Mouse (Mus musculus): ENCODE measurements around the gene Sv2b.
"Not testable (repeated sequence)": the region's sequence is repeated elsewhere in the genome, so short reads cannot be mapped to it uniquely, and the experiment has no call there.

Gene Sv2b

GRCm38 (mm10) chr7:75209221-75209641 lies 99.8 kb downstream of the Sv2b start:
- DNase-seq (ENCODE audit: low read depth, low spot score): peak; percentile 89

- DNase-seq (ENCODE audit: low read depth, low spot score): peak; percentile 58
Observed at GRCm38 (mm10) chr7:75207965-75208644, 101.0 kb downstream of the Sv2b start.

GRCm38 (mm10) chr7:75206671-75207070 lies 102.4 kb downstream of the Sv2b start:
- DNase-seq (ENCODE audit: low read depth, low spot score): no peak

- no peak for DNase-seq (ENCODE audit: low read depth, low spot score)
Observed at GRCm38 (mm10) chr7:75205386-75205785, 103.7 kb downstream of the Sv2b start.

GRCm38 (mm10) chr7:75194919-75195230 lies 114.2 kb downstream of the Sv2b start:
- not testable (repeated sequence) for DNase-seq (ENCODE audit: low read depth, low spot score)

- DNase-seq (ENCODE audit: low read depth, low spot score): no peak
Observed at GRCm38 (mm10) chr7:75194158-75194918, 114.7 kb downstream of the Sv2b start.

GRCm38 (mm10) chr7:75190192-75190591 lies 118.9 kb downstream of the Sv2b start:
- no peak for DNase-seq (ENCODE audit: low read depth, low spot score)

- DNase-seq (ENCODE audit: low read depth, low spot score): no peak
Observed at GRCm38 (mm10) chr7:75175042-75175441, 134.0 kb downstream of the Sv2b start.

GRCm38 (mm10) chr7:75167481-75167880 lies 141.6 kb downstream of the Sv2b start:
- DNase-seq (ENCODE audit: low read depth, low spot score): no peak

- DNase-seq (ENCODE audit: low read depth, low spot score): no peak
Observed at GRCm38 (mm10) chr7:75147174-75147573, 161.9 kb downstream of the Sv2b start.

- DNase-seq (ENCODE audit: low read depth, low spot score): no peak
Observed at GRCm38 (mm10) chr7:75142800-75143199, 166.3 kb downstream of the Sv2b start.

- DNase-seq (ENCODE audit: low read depth, low spot score): peak; percentile 59
Observed at GRCm38 (mm10) chr7:75141919-75142700, 167.0 kb downstream of the Sv2b start.

GRCm38 (mm10) chr7:75139306-75139705 lies 169.8 kb downstream of the Sv2b start:
- no peak for DNase-seq (ENCODE audit: low read depth, low spot score)

GRCm38 (mm10) chr7:75134710-75135617 lies 174.1 kb downstream of the Sv2b start:
- no peak for DNase-seq (ENCODE audit: low read depth, low spot score)

GRCm38 (mm10) chr7:75128036-75128435 lies 181.0 kb downstream of the Sv2b start:
- no peak for DNase-seq (ENCODE audit: low read depth, low spot score)

- no peak for DNase-seq (ENCODE audit: low read depth, low spot score)
Observed at GRCm38 (mm10) chr7:75124067-75124466, 185.0 kb downstream of the Sv2b start.

- DNase-seq (ENCODE audit: low read depth, low spot score): peak; percentile 75
Observed at GRCm38 (mm10) chr7:75118022-75118673, 190.9 kb downstream of the Sv2b start.

GRCm38 (mm10) chr7:75110689-75111088 lies 198.4 kb downstream of the Sv2b start:
- peak; percentile 81 for DNase-seq (ENCODE audit: low read depth, low spot score)

- no peak for DNase-seq (ENCODE audit: low read depth, low spot score)
Observed at GRCm38 (mm10) chr7:75107441-75107840, 201.6 kb downstream of the Sv2b start.

GRCm38 (mm10) chr7:75103900-75104299 lies 205.2 kb downstream of the Sv2b start:
- DNase-seq (ENCODE audit: low read depth, low spot score): no peak

Data from telencephalon, adult 2 months (tissue).